Mouse (Mus musculus): ENCODE measurements at regions not wholly inside any gene's neighbourhood (a gene's known extent, or its start where the extent isn't known, plus 50 kb on each side); places are given as distances from the start of the nearest gene placed in this dataset.
"Not testable (repeated sequence)": the region's sequence is repeated elsewhere in the genome, so short reads cannot be mapped to it uniquely, and the experiment has no call there.

- not testable (repeated sequence) for DNase-seq (ENCODE audit: low spot score)
These were observed 621.3 kb upstream of the Dsel start for GRCm38 (mm10) chr1:112486046-112486445.

- peak; percentile 27 for DNase-seq (ENCODE audit: low spot score)
These were observed 591.3 kb upstream of the Dsel start for GRCm38 (mm10) chr1:112456047-112456446.

- DNase-seq (ENCODE audit: low spot score): no peak
These were observed 587.7 kb upstream of the Dsel start for GRCm38 (mm10) chr1:112452390-112452789.

- no peak for DNase-seq (ENCODE audit: low spot score)
These were observed 586.9 kb upstream of the Dsel start for GRCm38 (mm10) chr1:112451622-112452021.

GRCm38 (mm10) chr1:112439109-112439508 is 574.4 kb upstream of the Dsel start:
- no peak for DNase-seq (ENCODE audit: low spot score)

GRCm38 (mm10) chr1:112416350-112417083 is 551.8 kb upstream of the Dsel start:
- no peak for DNase-seq (ENCODE audit: low spot score)

- peak; percentile 21 for DNase-seq (ENCODE audit: low spot score)
These were observed 524.1 kb upstream of the Dsel start for GRCm38 (mm10) chr1:112388807-112389206.

GRCm38 (mm10) chr1:112384015-112384414 is 519.3 kb upstream of the Dsel start:
- DNase-seq (ENCODE audit: low spot score): no peak

DNA sequence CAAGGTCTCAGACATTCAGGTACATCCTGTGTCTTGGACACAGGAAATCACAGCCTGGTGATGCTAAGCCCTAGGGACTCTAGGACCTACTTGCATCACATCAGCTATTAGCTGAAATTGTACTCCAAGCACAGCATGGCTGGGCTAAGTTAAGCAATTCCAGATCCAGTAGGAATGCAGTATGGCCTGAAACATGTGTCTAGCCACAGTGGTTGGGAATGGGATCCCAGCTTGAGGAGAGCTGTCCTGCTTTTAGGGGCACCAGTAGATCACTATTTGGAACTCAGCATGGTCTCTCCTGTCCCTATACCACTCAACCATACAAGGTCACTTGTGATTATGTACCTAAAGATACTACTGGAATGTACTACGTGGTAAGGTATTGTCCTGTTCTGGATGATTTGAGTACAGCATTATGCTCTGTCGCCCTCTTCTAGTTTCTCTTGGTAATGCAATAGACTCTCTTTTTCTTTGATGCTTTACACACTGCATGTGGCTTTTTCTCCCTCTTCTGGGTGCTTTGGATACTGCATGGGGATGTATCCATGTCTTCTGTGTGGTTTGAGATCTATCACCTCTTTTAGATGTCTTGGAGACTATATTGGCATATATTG is 515.0 kb upstream of the Dsel start:
- DNase-seq (ENCODE audit: low spot score): peak; percentile 15

GRCm38 (mm10) chr1:112378660-112379059 is 513.9 kb upstream of the Dsel start:
- DNase-seq (ENCODE audit: low spot score): peak; percentile 21

DNA sequence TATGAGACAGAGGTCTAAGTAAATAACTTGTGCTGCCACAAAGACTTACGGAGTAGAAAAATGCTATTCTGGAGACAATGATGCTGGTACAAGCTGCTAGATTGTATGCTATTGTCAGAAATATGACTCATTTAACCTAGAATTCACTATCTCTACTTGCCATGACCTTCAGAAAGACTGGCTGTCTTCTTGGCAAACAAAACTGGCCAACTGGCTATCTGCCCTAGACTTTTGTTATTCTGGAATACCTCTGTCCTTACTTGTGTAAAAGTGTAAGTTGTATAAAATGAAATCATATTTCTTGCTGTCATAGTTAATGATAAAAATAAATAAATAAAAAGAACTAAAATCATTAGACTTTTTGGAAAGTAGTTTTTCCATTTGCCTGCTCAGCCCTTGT is 491.1 kb upstream of the Dsel start:
- no peak for DNase-seq (ENCODE audit: low spot score)

Measured in ovary, postnatal 14 days (tissue).